Mouse (Mus musculus): ENCODE data around the gene Uck1.

The Uck1 gene

GRCm38 (mm10) chr2:32258887-32259533, 949 bp downstream of the Uck1 start:
- DNase-seq: no peak

GRCm38 (mm10) chr2:32256273-32256672, 3.7 kb downstream of the Uck1 start:
- DNase-seq: no peak

GRCm38 (mm10) chr2:32254563-32254962, 5.4 kb downstream of the Uck1 start:
- no peak for DNase-seq

- DNase-seq: no peak
Observed at GRCm38 (mm10) chr2:32253352-32253751, 6.6 kb downstream of the Uck1 start.

- peak in 1 of 2 experiments; percentile 52 for DNase-seq
Observed at GRCm38 (mm10) chr2:32252658-32253057, 7.3 kb downstream of the Uck1 start.

- DNase-seq: peak; percentile 21 to 71
Observed at GRCm38 (mm10) chr2:32251791-32252527, 8.0 kb downstream of the Uck1 start.

- peak; percentile 54 to 89 for DNase-seq
Observed at GRCm38 (mm10) chr2:32248377-32249361, 11.3 kb downstream of the Uck1 start.

- DNase-seq: no peak
Observed at GRCm38 (mm10) chr2:32246741-32247140, 13.2 kb downstream of the Uck1 start.

- no peak for DNase-seq
Observed at GRCm38 (mm10) chr2:32242986-32243385, 17.0 kb downstream of the Uck1 start.

- DNase-seq: no peak
Observed at GRCm38 (mm10) chr2:32240591-32240990, 19.4 kb downstream of the Uck1 start.

GRCm38 (mm10) chr2:32238708-32239435, 21.1 kb downstream of the Uck1 start:
- DNase-seq: no peak

- no peak for DNase-seq
Observed at GRCm38 (mm10) chr2:32237571-32237970, 22.4 kb downstream of the Uck1 start.

GRCm38 (mm10) chr2:32236760-32237487, 23.0 kb downstream of the Uck1 start:
- DNase-seq: peak in 1 of 2 experiments; percentile 63

- DNase-seq: peak; percentile 93 to 96
Observed at GRCm38 (mm10) chr2:32235886-32236759, 23.8 kb downstream of the Uck1 start, which contains the start of gene Pomt1. Gene Pomt1, plus strand, starts transcription at chr2:32236590.

- DNase-seq: no peak
Observed at GRCm38 (mm10) chr2:32235433-32235832, 24.5 kb downstream of the Uck1 start.

- no peak for DNase-seq
Observed at GRCm38 (mm10) chr2:32222057-32222456, 37.9 kb downstream of the Uck1 start.

- DNase-seq: no peak
Observed at GRCm38 (mm10) chr2:32221577-32221976, 38.4 kb downstream of the Uck1 start.

- no peak for DNase-seq
Observed at GRCm38 (mm10) chr2:32220969-32221368, 39.0 kb downstream of the Uck1 start.

GRCm38 (mm10) chr2:32220021-32220420, 39.9 kb downstream of the Uck1 start:
- DNase-seq: no peak

- no peak for DNase-seq
Observed at GRCm38 (mm10) chr2:32219501-32219900, 40.5 kb downstream of the Uck1 start.

Measured in lung, postnatal 4 days (tissue).